Mouse (Mus musculus): ENCODE measurements around the gene Uhrf1. TPM values are rescaled to one million over a fixed set of nuclear protein-coding genes. Genes with fewer than 3 reads are reported as not detected.

The Uhrf1 gene
- polyA plus RNA-seq, 1 experiment from 2014 or later: 279 TPM

DNA sequence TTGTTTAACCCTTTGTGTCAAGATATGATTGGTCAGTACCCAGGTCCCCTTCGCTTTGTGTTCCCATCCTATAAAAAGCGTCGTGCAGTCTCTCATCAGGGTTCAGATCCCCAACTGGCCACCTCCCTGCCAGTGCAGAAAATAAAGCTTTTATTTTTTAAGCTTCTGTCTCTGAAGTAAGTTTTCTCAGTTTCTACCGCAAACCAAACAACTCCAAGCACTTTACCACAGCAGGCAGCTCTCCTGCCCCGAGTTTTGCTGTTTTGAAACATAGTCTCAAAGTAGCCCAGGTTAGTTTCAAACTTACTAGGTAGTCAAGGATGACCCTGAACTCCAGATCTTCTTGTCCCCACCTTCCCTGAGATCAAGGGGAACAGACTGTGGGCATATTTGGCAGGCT lies 24.8 kb upstream of the Uhrf1 start:
- DNase-seq (ENCODE audit: low spot score): no peak
- H3K4me3 ChIP-seq: no peak overlapping the region
- peaks cover 25% of the 10 kb centered on the region for H3K4me1 ChIP-seq
- WGBS: 93% methylated on average over 5 of the region's 5 CpGs
- no peaks in the 10 kb centered on the region for H3K9me3 ChIP-seq
- no peaks in the 10 kb centered on the region for H3K27me3 ChIP-seq (replicated peaks; ENCODE audit: low read depth, poor library complexity, severe bottlenecking)
- H3K36me3 ChIP-seq (replicated peaks): peaks cover 50% of the 10 kb centered on the region
- no peak overlapping the region for H3K27ac ChIP-seq (replicated peaks)

GRCm38 (mm10) chr17:56279481-56280155 lies 23.5 kb upstream of the Uhrf1 start:
- no peaks in the 10 kb centered on the region for H3K27me3 ChIP-seq (replicated peaks; ENCODE audit: low read depth, poor library complexity, severe bottlenecking)
- H3K9me3 ChIP-seq: no peaks in the 10 kb centered on the region
- H3K36me3 ChIP-seq (replicated peaks): peaks cover 53% of the 10 kb centered on the region
- no peak overlapping the region for H3K4me3 ChIP-seq
- no peak for DNase-seq (ENCODE audit: low spot score)
- no peak overlapping the region; the same call in 1 of the 2 replicates for H3K27ac ChIP-seq (replicated peaks)
- peaks cover 25% of the 10 kb centered on the region for H3K4me1 ChIP-seq
- WGBS: 92% methylated on average over 12 of the region's 12 CpGs

- peaks cover 69% of the 10 kb centered on the region for H3K36me3 ChIP-seq (replicated peaks)
Observed at GRCm38 (mm10) chr17:56281193-56281592, 21.9 kb upstream of the Uhrf1 start.

GRCm38 (mm10) chr17:56282802-56283201 lies 20.3 kb upstream of the Uhrf1 start:
- 81% methylated on average over 4 of the region's 4 CpGs for WGBS

More at GRCm38 (mm10) chr17:56281193-56281592, 21.9 kb upstream of the Uhrf1 start:
- Histone ChIP-seq H3K9me3 (no peaks in the 10 kb centered on the region), H3K4me1 (peaks cover 18% of the 10 kb centered on the region), H3K27ac (replicated peaks) (no peak overlapping the region), H3K27me3 (replicated peaks; ENCODE audit: low read depth, poor library complexity, severe bottlenecking) (no peaks in the 10 kb centered on the region), H3K4me3 (no peak overlapping the region)
- WGBS: 91% methylated on average over 12 of the region's 12 CpGs
- DNase-seq (ENCODE audit: low spot score): no peak

DNA sequence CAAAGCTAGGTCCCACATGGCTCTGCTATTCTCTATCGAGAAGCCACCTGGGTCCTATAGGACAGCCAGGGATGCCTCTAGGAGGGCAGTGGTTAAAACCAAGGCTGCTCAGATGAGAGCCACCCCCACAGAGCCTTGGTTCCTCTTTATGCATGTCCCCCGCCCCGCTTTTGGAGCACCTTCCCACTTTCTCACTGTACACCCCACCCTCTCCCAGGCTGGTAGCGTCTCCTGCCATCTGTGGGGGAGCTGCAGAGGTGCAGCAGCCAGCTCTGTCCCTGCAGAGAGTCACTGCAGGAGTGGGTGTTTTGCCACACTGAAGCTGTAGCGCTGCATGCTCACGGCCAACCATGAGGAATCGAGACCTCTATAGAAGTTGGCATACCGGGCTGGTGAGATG lies 19.8 kb upstream of the Uhrf1 start:
- WGBS: 93% methylated on average over 8 of the region's 8 CpGs
- no peak overlapping the region for H3K4me3 ChIP-seq
- H3K27ac ChIP-seq (replicated peaks): no peak overlapping the region
- no peaks in the 10 kb centered on the region for H3K27me3 ChIP-seq (replicated peaks; ENCODE audit: low read depth, poor library complexity, severe bottlenecking)
- H3K4me1 ChIP-seq: peaks cover 8% of the 10 kb centered on the region
- DNase-seq (ENCODE audit: low spot score): no peak
- H3K36me3 ChIP-seq (replicated peaks): peaks cover 77% of the 10 kb centered on the region
- H3K9me3 ChIP-seq: no peaks in the 10 kb centered on the region

More at GRCm38 (mm10) chr17:56282802-56283201, 20.3 kb upstream of the Uhrf1 start:
- no peak for DNase-seq (ENCODE audit: low spot score)
- H3K36me3 ChIP-seq (replicated peaks): peaks cover 78% of the 10 kb centered on the region
- H3K9me3 ChIP-seq: no peaks in the 10 kb centered on the region
- H3K27ac ChIP-seq (replicated peaks): no peak overlapping the region
- H3K27me3 ChIP-seq (replicated peaks; ENCODE audit: low read depth, poor library complexity, severe bottlenecking): no peaks in the 10 kb centered on the region
- H3K4me1 ChIP-seq: peaks cover 6% of the 10 kb centered on the region
- H3K4me3 ChIP-seq: no peak overlapping the region

DNA sequence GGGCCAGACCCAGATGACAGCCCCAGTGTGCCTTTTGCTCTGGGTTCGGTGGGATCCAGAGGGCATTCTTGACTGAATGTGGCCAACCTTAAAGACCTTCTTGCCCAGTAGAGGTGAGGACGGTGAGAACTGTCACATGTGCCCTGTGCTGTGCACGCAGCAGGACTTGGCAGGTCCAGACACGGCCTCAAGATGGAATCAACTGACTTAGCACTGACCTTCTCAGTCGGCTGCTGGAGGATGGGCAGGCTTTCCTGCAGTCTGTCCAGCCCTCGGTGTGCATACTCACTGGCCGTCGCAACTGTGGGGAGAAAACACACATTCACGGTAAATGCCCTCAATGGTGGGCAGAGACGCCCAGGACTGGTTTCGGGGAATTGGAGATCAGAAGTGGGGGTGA lies 17.1 kb upstream of the Uhrf1 start:
- Histone ChIP-seq H3K4me1 (peaks cover 35% of the 10 kb centered on the region), H3K4me3 (no peak overlapping the region), H3K27ac (replicated peaks) (no peak overlapping the region), H3K27me3 (replicated peaks; ENCODE audit: low read depth, poor library complexity, severe bottlenecking) (no peaks in the 10 kb centered on the region), H3K9me3 (no peaks in the 10 kb centered on the region), H3K36me3 (replicated peaks) (peaks cover 57% of the 10 kb centered on the region)
- DNase-seq (ENCODE audit: low spot score): no peak
- 93% methylated on average over 11 of the region's 11 CpGs for WGBS

DNA sequence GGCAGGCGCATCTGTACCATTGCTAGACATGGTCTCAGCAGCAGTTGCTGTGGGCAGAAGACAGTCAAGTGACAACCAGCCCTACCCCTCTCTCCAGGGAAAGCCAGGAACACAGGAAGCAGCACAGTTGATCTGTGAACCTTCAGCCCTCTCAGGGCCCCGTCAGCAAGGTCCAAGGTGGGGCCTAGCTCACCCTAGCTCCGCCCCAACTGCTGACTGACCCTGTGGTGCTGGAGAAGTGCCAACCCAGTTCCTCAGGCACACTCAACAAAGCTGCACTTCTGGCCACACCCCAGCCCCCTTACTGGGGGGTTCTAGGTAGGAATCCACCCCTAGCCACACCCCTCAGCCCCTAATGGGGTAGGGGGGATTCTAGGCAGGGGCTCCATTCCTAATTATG lies 15.3 kb upstream of the Uhrf1 start:
- no peak for DNase-seq (ENCODE audit: low spot score)
- H3K4me3 ChIP-seq: peak overlapping the region; percentile 68
- H3K27ac ChIP-seq (replicated peaks): peak overlapping the region; percentile 67
- 52% methylated on average over 3 of the region's 3 CpGs for WGBS
- H3K9me3 ChIP-seq: no peaks in the 10 kb centered on the region
- no peaks in the 10 kb centered on the region for H3K27me3 ChIP-seq (replicated peaks; ENCODE audit: low read depth, poor library complexity, severe bottlenecking)
- H3K4me1 ChIP-seq: peaks cover 51% of the 10 kb centered on the region
- H3K36me3 ChIP-seq (replicated peaks): peaks cover 41% of the 10 kb centered on the region

GRCm38 (mm10) chr17:56288866-56289265 lies 14.3 kb upstream of the Uhrf1 start:
- Histone ChIP-seq H3K4me3 (peak overlapping the region; percentile 68), H3K9me3 (no peaks in the 10 kb centered on the region), H3K27ac (replicated peaks) (peak overlapping the region; percentile 92), H3K36me3 (replicated peaks) (peaks cover 32% of the 10 kb centered on the region), H3K4me1 (peaks cover 51% of the 10 kb centered on the region), H3K27me3 (replicated peaks; ENCODE audit: low read depth, poor library complexity, severe bottlenecking) (no peaks in the 10 kb centered on the region)
- WGBS: 32% methylated on average over 3 of the region's 3 CpGs
- no peak for DNase-seq (ENCODE audit: low spot score)

DNA sequence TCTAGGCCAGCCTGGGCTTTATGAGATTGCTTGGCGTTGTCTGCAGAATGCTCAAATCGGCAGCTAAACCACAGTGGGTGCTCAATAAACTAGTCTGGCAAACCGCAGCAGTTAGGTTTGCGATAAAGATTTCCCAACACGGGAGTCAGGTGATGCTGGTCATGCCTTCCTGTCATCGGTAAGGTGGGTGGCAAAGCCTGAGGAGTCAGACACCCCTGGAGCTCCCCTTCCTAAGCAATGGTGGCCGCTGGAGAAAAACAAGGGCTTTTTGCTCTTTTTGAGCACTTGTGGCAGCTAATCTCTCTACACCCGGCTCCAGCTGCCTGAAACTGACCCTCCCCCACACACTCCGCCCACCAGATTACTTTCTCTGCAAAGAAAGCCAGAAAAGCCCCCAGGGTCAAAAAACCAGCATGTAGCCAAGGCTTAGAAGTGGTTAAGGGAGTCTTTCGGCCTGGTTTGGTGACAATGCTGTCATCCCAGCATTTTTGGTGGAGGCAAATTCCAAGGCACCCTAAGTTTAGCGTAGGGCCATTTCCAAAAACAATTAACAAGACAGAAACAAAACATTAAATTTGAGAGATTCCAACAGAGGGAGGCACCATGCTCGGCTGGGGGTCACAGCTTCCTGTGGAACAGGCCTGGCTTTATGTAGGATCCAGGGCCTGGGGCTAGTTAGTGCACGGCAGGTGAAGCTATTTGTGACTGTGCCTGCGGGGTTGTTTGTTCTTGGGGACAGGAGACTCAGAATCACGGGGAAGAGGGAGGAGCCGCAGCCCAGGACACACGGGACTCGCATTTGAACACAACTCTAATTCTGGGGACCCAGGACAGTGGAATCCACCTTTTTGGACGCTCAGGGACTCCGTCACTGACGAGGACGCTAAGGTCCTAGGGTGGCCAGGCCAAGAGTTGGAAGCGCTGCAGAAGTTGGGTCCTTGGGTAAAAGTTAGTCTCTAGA lies 13.5 kb upstream of the Uhrf1 start:
- peak; percentile 81 for DNase-seq (ENCODE audit: low spot score)
- peak overlapping the region; percentile 68 for H3K4me3 ChIP-seq
- H3K9me3 ChIP-seq: no peaks in the 10 kb centered on the region
- H3K36me3 ChIP-seq (replicated peaks): peaks cover 24% of the 10 kb centered on the region
- under 1% methylated on average over 23 of the region's 23 CpGs for WGBS
- peak overlapping the region; percentile 92 for H3K27ac ChIP-seq (replicated peaks)
- H3K27me3 ChIP-seq (replicated peaks; ENCODE audit: low read depth, poor library complexity, severe bottlenecking): no peaks in the 10 kb centered on the region
- peaks cover 51% of the 10 kb centered on the region for H3K4me1 ChIP-seq

DNA sequence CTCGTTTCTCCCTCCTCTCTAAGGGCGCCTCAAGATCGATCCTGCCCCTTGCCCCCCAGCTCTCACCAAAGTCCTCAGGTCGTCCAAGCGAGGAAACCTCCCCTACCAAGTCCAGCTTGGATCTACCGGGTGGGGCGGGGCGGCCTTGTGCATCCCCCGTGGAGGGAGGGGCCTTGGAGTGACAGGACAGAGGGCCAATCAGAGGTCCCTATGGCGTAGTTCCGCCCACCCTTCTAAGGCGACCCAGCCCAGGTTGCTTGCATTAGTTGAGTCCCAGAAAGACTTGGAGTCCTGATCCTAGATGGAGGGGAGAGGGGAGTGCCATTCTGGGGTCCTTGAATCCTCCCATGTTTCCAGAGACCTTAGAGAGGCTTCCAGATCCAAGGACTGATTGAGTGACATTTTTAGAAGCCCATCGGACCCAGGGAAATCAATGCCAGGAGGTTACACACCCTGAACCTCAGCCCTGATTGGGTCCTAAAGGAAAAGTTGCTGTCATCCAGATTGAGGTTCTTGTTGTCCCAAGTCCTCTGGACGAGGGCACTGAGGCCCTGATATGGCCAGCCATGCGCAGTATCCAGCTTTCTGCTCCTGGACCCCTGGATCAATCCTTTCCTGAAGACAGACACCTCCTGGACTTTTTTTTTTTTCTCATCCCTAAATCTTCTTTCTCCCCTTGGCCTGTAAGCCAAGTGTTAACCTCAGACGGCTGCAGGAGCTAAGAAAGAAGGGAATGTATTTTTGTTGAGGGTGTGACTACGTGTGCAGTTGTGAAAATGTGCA lies 12.5 kb upstream of the Uhrf1 start:
- WGBS: 2% methylated on average over 17 of the region's 17 CpGs
- no peaks in the 10 kb centered on the region for H3K9me3 ChIP-seq
- peak overlapping the region; percentile 92 for H3K27ac ChIP-seq (replicated peaks)
- H3K27me3 ChIP-seq (replicated peaks; ENCODE audit: low read depth, poor library complexity, severe bottlenecking): no peaks in the 10 kb centered on the region
- peaks cover 15% of the 10 kb centered on the region for H3K36me3 ChIP-seq (replicated peaks)
- peaks cover 51% of the 10 kb centered on the region for H3K4me1 ChIP-seq
- DNase-seq (ENCODE audit: low spot score): peak; percentile 96
- H3K4me3 ChIP-seq: peak overlapping the region; percentile 68

GRCm38 (mm10) chr17:56291171-56291511 lies 12.0 kb upstream of the Uhrf1 start:
- Histone ChIP-seq H3K4me3 (peak overlapping the region; percentile 68), H3K9me3 (no peaks in the 10 kb centered on the region), H3K27me3 (replicated peaks; ENCODE audit: low read depth, poor library complexity, severe bottlenecking) (no peaks in the 10 kb centered on the region), H3K4me1 (peaks cover 51% of the 10 kb centered on the region), H3K36me3 (replicated peaks) (peaks cover 9% of the 10 kb centered on the region), H3K27ac (replicated peaks) (peak overlapping the region; percentile 92)
- DNase-seq (ENCODE audit: low spot score): peak; percentile 94
- WGBS: under 1% methylated on average over 16 of the region's 16 CpGs

DNA sequence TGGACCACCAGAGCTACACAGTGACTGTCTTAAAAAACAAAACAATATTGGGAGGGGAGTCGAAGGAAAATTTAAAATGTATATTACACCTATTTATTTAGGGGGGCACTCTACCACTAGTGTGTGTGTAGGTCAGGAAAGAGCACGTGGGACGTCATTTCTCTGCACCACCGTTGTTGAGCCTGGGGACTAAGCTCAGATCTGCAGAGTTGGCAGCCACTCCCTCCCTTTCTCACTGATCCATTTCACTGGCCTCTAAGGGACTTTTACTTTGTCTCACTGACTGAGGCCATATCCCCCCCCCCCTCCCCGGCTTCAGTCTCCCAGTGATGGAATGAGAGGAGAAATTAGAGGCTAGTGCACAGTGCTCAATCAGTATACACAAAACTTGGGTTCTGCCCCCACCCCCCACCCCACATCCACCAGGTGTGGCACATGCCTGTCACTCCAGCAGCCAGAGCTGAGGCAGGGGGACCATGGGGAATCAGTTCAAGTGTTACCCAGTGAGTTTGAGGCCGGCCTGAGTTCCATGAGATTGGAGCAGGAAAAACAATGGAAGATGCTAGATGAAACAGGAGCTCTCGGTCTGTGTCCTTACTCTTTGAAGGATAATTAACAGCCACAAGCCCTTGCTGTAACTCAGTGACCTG lies 11.2 kb upstream of the Uhrf1 start:
- WGBS: 69% methylated on average over 7 of the region's 7 CpGs
- H3K36me3 ChIP-seq (replicated peaks): peaks cover 1% of the 10 kb centered on the region
- DNase-seq (ENCODE audit: low spot score): no peak
- peak overlapping the region; percentile 68; the same call in 1 of the 2 replicates for H3K4me3 ChIP-seq
- H3K27me3 ChIP-seq (replicated peaks; ENCODE audit: low read depth, poor library complexity, severe bottlenecking): no peaks in the 10 kb centered on the region
- peak overlapping the region; percentile 92 for H3K27ac ChIP-seq (replicated peaks)
- peaks cover 51% of the 10 kb centered on the region for H3K4me1 ChIP-seq
- H3K9me3 ChIP-seq: no peaks in the 10 kb centered on the region
